Mouse (Mus musculus): ENCODE results near the gene Pdgfd. TPM values are rescaled to one million over a fixed set of nuclear protein-coding genes. Genes with fewer than 3 reads are reported as not detected.
A peak's percentile ranks its signal among the peaks of the same experiment; 100 is the strongest.
"Not testable (repeated sequence)": the region's sequence is repeated elsewhere in the genome, so short reads cannot be mapped to it uniquely, and the experiment has no call there.

The Pdgfd gene
- polyA plus RNA-seq, 1 experiment: 9.0 TPM

DNA sequence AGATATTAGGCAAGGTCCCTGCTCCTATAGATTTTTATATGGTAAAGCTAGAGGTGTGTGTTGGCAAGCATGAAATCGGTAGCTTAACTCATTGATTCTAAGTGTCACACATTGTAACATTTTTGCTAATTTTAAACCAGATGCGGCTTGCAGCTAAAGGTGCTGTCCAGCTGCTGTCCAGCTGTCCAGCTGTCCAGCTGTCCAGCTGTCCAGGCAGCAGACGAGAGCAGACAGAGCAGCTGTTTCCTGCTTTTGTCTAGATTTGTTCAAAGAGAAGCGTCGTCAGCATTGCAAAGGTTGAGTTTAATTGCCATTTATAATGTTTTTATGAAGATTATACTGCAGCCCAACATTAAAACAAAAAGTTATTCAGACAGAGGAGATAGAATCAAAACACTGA, 44.5 kb downstream of the Pdgfd start:
- Histone ChIP-seq H3K27ac (ENCODE audit: insufficient read depth, low read length) (no peak overlapping the region), H3K27me3 (ENCODE audit: control insufficient read depth, insufficient read depth, low read length) (no peaks in the 10 kb centered on the region), H3K4me3 (replicated peaks; ENCODE audit: insufficient read depth, low read depth, low read length) (no peak overlapping the region), H3K4me1 (ENCODE audit: control insufficient read depth, insufficient read depth, low read length) (no peaks in the 10 kb centered on the region)
- DNase-seq: no peak
- TF ChIP-seq POLR2A (IDR thresholded peaks at IDR 0.05; ENCODE audit: borderline replicate concordance, insufficient read depth, low read length) (no peak), CTCF (IDR thresholded peaks at IDR 0.05; ENCODE audit: borderline replicate concordance, insufficient read depth, low read depth, low read length) (no peak)
- 75% methylated on average over 5 of the region's 5 CpGs for WGBS

DNA sequence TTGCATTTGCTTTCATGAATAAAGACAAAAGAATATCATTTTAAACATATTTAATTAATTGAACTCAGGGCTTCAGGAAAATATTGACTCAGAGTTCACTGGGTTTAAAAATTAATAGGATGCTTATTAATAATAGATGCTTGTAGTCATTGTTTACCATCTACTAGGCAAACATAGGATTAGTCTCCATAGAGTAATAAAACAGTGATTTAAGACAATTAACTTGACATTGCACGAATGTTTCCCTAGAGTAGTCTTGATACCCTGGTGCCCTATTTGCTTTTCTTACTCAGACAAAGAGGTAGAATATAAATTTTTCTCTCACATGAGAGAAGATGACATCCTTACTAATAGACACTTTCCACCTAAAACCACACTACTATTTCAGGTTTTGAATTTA, 49.1 kb downstream of the Pdgfd start:
- H3K4me3 ChIP-seq (replicated peaks; ENCODE audit: insufficient read depth, low read depth, low read length): no peak overlapping the region
- H3K4me1 ChIP-seq (ENCODE audit: control insufficient read depth, insufficient read depth, low read length): no peaks in the 10 kb centered on the region
- no peak overlapping the region for H3K27ac ChIP-seq (ENCODE audit: insufficient read depth, low read length)
- 84% methylated on average over 1 of the region's 1 CpGs for WGBS
- no peaks in the 10 kb centered on the region for H3K27me3 ChIP-seq (ENCODE audit: control insufficient read depth, insufficient read depth, low read length)
- TF ChIP-seq POLR2A (IDR thresholded peaks at IDR 0.05; ENCODE audit: borderline replicate concordance, insufficient read depth, low read length): no peak
- no peak for TF ChIP-seq CTCF (IDR thresholded peaks at IDR 0.05; ENCODE audit: borderline replicate concordance, insufficient read depth, low read depth, low read length)
- no peak for DNase-seq

DNA sequence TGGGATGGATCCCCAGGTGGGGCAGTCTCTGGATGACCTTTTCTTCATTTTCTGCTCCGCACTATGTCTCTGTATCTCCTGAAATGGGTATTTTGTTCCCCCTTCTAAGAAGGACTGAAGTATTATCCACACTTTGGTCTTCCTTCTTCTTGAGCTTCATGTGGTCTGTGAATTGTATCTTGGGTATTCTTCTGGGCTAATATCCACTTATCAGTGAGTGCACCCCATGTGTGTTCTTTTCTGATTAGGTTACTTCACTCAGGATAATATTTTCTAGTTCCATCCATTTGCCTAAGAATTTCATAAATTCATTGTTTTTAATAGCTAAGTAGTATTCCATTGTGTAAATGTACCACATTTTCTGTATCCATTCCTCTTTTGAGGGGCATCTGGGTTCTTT, 67.6 kb downstream of the Pdgfd start:
- not testable (repeated sequence) for H3K4me1 ChIP-seq (ENCODE audit: control insufficient read depth, insufficient read depth, low read length); H3K4me3 ChIP-seq (replicated peaks; ENCODE audit: insufficient read depth, low read depth, low read length); DNase-seq; H3K27me3 ChIP-seq (ENCODE audit: control insufficient read depth, insufficient read depth, low read length); H3K27ac ChIP-seq (ENCODE audit: insufficient read depth, low read length)
- 97% methylated on average over 1 of the region's 1 CpGs for WGBS

DNA sequence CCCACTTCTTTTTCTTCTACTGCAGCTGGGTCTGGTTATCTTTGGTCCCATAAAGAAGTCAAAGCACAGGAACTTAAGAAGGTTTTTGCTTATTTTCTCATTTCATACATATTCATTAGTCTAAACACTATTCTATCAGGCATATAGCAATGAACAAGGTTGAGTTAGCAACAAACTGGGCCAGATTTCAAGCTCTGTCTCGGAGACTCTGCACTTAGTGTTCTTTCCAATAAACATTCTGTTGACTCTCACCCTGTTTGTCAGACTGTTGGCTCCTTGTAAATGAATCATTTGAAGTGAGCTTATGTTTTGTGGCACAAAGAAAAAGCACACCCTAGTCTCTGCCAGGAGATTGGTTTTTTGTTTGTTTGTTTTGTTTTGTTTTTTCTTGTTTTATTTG, 81.9 kb downstream of the Pdgfd start:
- Histone ChIP-seq H3K27me3 (ENCODE audit: control insufficient read depth, insufficient read depth, low read length) (no peaks in the 10 kb centered on the region), H3K4me3 (replicated peaks; ENCODE audit: insufficient read depth, low read depth, low read length) (no peak overlapping the region), H3K4me1 (ENCODE audit: control insufficient read depth, insufficient read depth, low read length) (no peaks in the 10 kb centered on the region), H3K27ac (ENCODE audit: insufficient read depth, low read length) (no peak overlapping the region)
- TF ChIP-seq POLR2A (IDR thresholded peaks at IDR 0.05; ENCODE audit: borderline replicate concordance, insufficient read depth, low read length) (no peak), CTCF (IDR thresholded peaks at IDR 0.05; ENCODE audit: borderline replicate concordance, insufficient read depth, low read depth, low read length) (no peak)
- 31% methylated on average over 1 of the region's 1 CpGs for WGBS
- DNase-seq: peak in 1 of 2 experiments; percentile 5

DNA sequence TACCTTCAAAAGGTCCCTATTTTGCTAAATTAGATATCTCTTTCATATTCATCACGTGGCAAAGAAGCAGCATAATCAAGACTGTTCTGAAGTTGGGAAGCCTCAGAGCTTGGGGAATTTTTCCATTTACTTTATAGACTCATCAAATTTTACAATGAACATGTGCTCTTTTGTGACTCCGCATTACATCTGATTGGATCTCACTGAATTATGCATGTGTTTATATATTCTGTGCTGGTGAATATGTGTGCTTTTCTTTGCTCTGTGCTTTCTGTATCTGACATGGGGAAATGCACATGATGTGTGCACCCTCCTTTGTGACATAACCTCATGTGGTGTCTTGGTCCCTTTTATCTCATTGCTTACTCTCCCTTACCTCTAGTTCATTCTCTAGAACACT, 83.6 kb downstream of the Pdgfd start:
- no peak for DNase-seq
- TF ChIP-seq POLR2A (IDR thresholded peaks at IDR 0.05; ENCODE audit: borderline replicate concordance, insufficient read depth, low read length): no peak
- TF ChIP-seq CTCF (IDR thresholded peaks at IDR 0.05; ENCODE audit: borderline replicate concordance, insufficient read depth, low read depth, low read length): no peak
- Histone ChIP-seq H3K27me3 (ENCODE audit: control insufficient read depth, insufficient read depth, low read length) (no peaks in the 10 kb centered on the region), H3K4me3 (replicated peaks; ENCODE audit: insufficient read depth, low read depth, low read length) (no peak overlapping the region), H3K4me1 (ENCODE audit: control insufficient read depth, insufficient read depth, low read length) (no peaks in the 10 kb centered on the region), H3K27ac (ENCODE audit: insufficient read depth, low read length) (no peak overlapping the region)
- WGBS: 84% methylated on average over 2 of the region's 2 CpGs

DNA sequence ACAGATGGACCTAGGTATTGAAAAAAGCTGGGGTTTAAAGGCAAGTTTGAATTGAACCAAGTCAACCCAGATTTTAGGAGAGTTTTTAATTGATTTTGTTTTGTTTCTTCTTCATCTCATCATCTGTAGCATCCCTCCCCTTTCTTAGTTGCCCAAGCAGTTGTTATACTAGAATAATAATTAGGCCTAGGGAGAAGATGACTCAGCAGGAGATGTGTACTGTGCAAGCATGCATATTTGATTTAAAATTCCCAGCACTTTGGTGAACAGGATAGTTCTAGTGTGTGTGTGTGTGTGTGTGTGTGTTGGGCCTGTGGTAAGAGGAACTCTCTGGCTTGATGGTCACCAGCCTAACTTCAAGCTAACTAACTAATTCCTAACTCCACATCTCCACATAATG, 88.7 kb downstream of the Pdgfd start:
- Histone ChIP-seq H3K27ac (ENCODE audit: insufficient read depth, low read length) (no peak overlapping the region), H3K27me3 (ENCODE audit: control insufficient read depth, insufficient read depth, low read length) (no peaks in the 10 kb centered on the region), H3K4me3 (replicated peaks; ENCODE audit: insufficient read depth, low read depth, low read length) (no peak overlapping the region), H3K4me1 (ENCODE audit: control insufficient read depth, insufficient read depth, low read length) (no peaks in the 10 kb centered on the region)
- TF ChIP-seq POLR2A (IDR thresholded peaks at IDR 0.05; ENCODE audit: borderline replicate concordance, insufficient read depth, low read length) (no peak), CTCF (IDR thresholded peaks at IDR 0.05; ENCODE audit: borderline replicate concordance, insufficient read depth, low read depth, low read length) (no peak)
- DNase-seq: no peak

DNA sequence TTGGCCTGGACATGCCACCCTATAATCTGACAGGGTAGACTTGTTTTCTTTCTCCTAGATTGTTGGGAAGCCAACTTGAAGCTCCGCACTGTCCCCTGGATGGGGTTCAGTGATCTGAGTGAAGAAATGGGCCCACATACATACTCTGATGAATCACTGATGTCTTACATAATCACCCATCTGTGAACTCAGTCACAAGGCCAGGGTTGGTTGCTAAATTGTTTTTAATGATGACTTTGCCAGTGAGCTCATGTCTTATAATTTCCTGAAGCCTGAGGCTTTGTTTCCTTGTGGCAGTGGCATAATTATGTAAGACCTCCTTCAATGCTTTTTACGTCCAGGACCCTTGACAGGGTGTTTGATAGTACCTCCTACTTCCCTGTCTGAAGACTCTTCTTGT, 96.4 kb downstream of the Pdgfd start:
- no peak overlapping the region for H3K4me3 ChIP-seq (replicated peaks; ENCODE audit: insufficient read depth, low read depth, low read length)
- H3K4me1 ChIP-seq (ENCODE audit: control insufficient read depth, insufficient read depth, low read length): no peaks in the 10 kb centered on the region
- WGBS: 88% methylated on average over 2 of the region's 2 CpGs
- H3K27ac ChIP-seq (ENCODE audit: insufficient read depth, low read length): no peak overlapping the region
- H3K27me3 ChIP-seq (ENCODE audit: control insufficient read depth, insufficient read depth, low read length): no peaks in the 10 kb centered on the region
- no peak for TF ChIP-seq POLR2A (IDR thresholded peaks at IDR 0.05; ENCODE audit: borderline replicate concordance, insufficient read depth, low read length)
- TF ChIP-seq CTCF (IDR thresholded peaks at IDR 0.05; ENCODE audit: borderline replicate concordance, insufficient read depth, low read depth, low read length): no peak
- no peak for DNase-seq

DNA sequence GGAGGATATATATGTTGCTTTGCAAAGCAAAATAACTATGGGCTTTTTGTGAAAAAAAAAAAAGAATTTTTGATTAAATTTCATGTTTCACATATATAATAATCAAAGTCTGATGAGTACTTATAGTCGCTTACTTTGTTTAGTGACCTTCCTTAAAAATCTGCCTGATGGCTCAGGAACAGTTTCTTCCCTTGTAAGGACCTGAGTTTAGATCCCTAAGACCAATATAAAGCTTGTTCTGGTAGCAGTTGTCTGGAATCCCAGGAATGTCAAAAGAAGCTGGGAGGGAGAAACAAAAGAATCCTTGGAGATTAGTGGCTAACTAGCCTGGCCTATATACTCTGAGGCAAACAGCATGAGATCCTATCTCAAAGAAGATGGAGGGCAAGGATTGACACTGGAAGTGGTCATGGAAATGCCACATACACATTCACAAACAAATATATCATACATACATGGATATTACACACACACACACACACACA, 101.5 kb downstream of the Pdgfd start, which contains the start of gene Ddi1:
Gene Ddi1 (minus strand): TSS at position 51 of the 485 bp plus-strand sequence.
- Histone ChIP-seq H3K4me1 (ENCODE audit: control insufficient read depth, insufficient read depth, low read length) (no peaks in the 10 kb centered on the region), H3K4me3 (replicated peaks; ENCODE audit: insufficient read depth, low read depth, low read length) (no peak within 1 kb of the TSS), H3K27ac (ENCODE audit: insufficient read depth, low read length) (no peak within 1 kb of the TSS), H3K27me3 (ENCODE audit: control insufficient read depth, insufficient read depth, low read length) (no peaks in the 10 kb centered on the region)
- no peak for DNase-seq
- 85% methylated on average over 1 of the region's 1 CpGs for WGBS
- TF ChIP-seq CTCF (IDR thresholded peaks at IDR 0.05; ENCODE audit: borderline replicate concordance, insufficient read depth, low read depth, low read length) (no peak), POLR2A (IDR thresholded peaks at IDR 0.05; ENCODE audit: borderline replicate concordance, insufficient read depth, low read length) (no peak)
